In the genomic region with DNA sequence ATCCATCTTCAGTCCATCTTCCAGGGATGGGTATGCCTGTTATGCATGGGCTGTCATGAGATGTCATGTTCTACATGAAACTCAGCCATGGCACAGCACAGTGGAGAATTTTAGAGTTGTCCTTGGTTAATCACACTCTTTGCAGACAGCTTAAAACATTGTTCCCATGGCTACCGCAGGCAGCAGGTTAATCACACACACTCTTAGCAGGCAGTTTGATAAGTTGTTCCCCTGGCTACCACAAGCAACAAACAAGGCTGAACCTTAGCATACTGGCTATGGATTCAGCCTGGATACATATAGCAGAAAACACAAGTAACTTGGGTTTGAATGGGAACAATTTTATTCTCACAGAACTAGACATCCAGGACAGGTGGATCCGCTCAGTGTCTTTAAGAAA, we compare ENCODE assay signal across 19 mouse cellular contexts. TPM values are rescaled to one million over a fixed set of nuclear protein-coding genes. Genes with fewer than 3 reads are reported as not detected.
"Had no signal": no experiment of that assay in that cellular context is flagged by ENCODE, and none has a peak within 500 bp of the region (broad histone marks: within the 10 kb centered on the region; RNA-seq: fewer than 3 reads in every experiment).

No protein-coding gene starts in this region.

- H3K4me2 ChIP-seq: lung, embryonic 14.5 days; midbrain, embryonic 13.5 days; neural tube, embryonic 13.5 days; neural tube, embryonic 15.5 days had no signal

- H3K27me3 ChIP-seq: midbrain, embryonic 13.5 days; neural tube, embryonic 13.5 days; neural tube, embryonic 15.5 days had no signal

- DNase-seq: lung, adult 18-20 months; lung, embryonic 14.5 days; lung, postnatal 10 days; lung, postnatal 4 days; retina, postnatal 1 day; right cerebral cortex, adult 18-20 months; right cerebral cortex, postnatal 25 days; right cerebral cortex, postnatal 4 days; spleen, adult 18-20 months; thymus, adult 2 months; thymus, postnatal 36 days had no signal

- H3K4me3 ChIP-seq: midbrain, embryonic 10.5 days; midbrain, embryonic 13.5 days; myocyte; neural tube, embryonic 13.5 days; neural tube, embryonic 15.5 days had no signal

- H3K4me1 ChIP-seq: midbrain, embryonic 10.5 days had no signal

- H3K9ac ChIP-seq: lung, embryonic 14.5 days; midbrain, embryonic 13.5 days; neural tube, embryonic 13.5 days; neural tube, embryonic 15.5 days had no signal

- H3K36me3 ChIP-seq: midbrain, embryonic 10.5 days; midbrain, embryonic 13.5 days; neural tube, embryonic 13.5 days; neural tube, embryonic 15.5 days had no signal

- H3K9me3 ChIP-seq: midbrain, embryonic 13.5 days; neural tube, embryonic 13.5 days; neural tube, embryonic 15.5 days had no signal

- H3K27ac ChIP-seq: midbrain, embryonic 10.5 days; midbrain, embryonic 13.5 days; neural tube, embryonic 13.5 days; neural tube, embryonic 15.5 days had no signal

- ATAC-seq: midbrain, embryonic 13.5 days; midbrain, embryonic 16.5 days had no signal

RNA-seq across cellular contexts. Expression of gene Rpp25, which starts 10.3 kb away (rescaled TPM):
- total RNA-seq: megakaryocyte, adult 5-6 weeks; megakaryocyte-erythroid progenitor cell, adult 5-6 weeks had no signal

RNA-seq across cellular contexts. Expression of gene Scamp5, which starts 25.7 kb away (rescaled TPM):
- total RNA-seq: megakaryocyte-erythroid progenitor cell, adult 5-6 weeks had no signal
